Mouse (Mus musculus): ENCODE measurements around the gene Sucnr1.

GRCm38 (mm10) chr3:60098521-60098920, 16.9 kb downstream of the Sucnr1 start:
- TF ChIP-seq CTCF (IDR thresholded peaks at IDR 0.05; ENCODE audit: extremely low read depth, insufficient read depth, low read length) (no peak), POLR2A (IDR thresholded peaks at IDR 0.05; ENCODE audit: extremely low read depth, insufficient read depth, low read length) (no peak)

All from cortical plate, adult 2 months (tissue).